Mouse (Mus musculus): Measurements from ENCODE around the gene Disp1.

Gene Disp1

DNA sequence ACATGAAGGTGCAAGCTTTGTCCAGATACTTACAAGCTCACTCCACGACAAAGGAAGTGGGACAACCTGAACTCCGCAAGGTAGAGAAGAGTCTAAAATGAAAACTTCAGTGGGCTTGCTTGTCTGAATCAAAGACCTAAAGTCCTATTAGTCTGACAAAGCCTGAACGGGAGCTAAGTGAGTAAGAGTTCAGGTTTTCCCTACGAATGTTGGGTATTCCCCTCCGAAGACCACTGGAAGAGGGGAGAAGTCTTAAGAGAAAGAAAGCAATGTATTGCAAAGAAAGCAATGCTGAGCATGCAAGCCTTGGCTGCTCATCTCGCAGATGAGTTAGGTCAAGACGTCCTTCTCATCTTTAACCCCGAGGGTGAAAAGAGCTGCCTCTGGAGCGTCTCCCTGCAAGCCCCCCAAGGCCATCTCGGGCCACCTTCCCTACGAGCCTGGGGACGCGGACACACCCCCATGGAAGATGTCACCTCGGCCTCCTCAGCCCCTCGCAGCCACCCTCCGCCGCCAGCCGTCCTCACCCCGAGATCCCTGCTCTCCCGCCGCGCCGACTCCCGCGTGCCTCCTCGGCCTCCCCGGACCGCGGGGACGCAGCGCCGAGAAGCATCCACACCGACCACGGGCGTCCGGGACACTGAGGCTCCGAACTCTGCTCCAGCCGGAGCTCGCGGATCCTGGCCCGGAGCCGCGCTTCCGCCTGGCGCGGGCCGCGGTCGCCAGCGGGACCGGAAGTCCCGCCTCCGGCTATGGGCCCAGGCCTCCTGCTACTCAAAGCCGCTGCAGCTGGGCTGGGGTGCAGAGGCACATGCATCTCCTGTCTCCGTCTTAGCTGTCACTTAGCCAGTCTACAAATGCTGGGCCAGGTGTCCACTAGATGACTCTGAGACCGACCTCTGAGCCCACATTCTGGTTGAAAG is at the start of gene Disp1:
Gene Disp1, minus strand, starts transcription at position 727 of the 923 bp plus-strand sequence.
- peak; percentile 67 for DNase-seq (ENCODE audit: low spot score)

DNA sequence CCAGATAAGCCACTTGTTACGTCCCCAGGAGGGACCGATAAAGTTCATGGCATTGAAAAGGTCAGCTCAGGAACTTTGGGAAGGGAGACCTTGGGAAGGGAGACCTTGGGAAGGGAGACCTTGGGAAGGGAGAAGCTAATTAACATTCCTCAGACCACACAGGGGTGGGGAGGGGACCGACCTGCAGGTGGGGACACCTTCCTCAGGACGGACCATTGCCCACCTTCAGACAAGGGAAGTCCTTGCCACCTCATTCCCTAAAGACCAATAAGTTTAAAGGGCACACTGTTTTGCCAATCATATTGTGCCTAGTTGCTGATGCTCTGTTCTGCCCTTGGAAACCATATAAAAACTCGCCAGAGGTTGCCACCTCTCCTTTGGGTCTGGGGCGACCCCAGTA is 46.3 kb upstream of the Disp1 start:
- no peak for DNase-seq (ENCODE audit: low spot score)

DNA sequence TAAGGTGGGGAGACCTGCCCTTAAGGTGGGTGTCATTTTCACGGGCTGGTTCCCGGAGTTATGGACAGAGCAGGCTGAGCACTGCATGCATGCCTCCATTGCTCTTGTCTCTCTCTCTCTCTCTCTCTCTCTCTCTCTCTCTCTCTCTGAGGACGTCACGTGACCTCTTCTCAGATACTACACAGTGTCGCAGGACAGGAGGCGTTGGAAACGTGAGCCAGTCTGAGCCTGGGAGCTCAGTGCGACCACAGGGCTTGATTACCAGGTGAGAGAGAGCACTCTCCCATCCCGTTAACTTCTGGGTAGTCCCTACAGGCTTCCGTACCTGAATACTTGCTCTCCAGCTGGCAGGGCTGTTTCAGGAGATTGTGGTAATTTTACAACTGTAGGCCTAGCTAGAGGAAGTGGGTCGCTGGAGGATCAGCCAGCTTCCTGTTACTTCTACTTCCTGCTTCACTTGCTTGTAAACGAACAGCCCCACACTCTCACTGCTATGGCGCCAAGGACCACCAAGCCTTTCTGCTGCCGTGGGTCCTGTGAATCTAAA is 44.7 kb upstream of the Disp1 start:
- DNase-seq (ENCODE audit: low spot score): no peak

DNA sequence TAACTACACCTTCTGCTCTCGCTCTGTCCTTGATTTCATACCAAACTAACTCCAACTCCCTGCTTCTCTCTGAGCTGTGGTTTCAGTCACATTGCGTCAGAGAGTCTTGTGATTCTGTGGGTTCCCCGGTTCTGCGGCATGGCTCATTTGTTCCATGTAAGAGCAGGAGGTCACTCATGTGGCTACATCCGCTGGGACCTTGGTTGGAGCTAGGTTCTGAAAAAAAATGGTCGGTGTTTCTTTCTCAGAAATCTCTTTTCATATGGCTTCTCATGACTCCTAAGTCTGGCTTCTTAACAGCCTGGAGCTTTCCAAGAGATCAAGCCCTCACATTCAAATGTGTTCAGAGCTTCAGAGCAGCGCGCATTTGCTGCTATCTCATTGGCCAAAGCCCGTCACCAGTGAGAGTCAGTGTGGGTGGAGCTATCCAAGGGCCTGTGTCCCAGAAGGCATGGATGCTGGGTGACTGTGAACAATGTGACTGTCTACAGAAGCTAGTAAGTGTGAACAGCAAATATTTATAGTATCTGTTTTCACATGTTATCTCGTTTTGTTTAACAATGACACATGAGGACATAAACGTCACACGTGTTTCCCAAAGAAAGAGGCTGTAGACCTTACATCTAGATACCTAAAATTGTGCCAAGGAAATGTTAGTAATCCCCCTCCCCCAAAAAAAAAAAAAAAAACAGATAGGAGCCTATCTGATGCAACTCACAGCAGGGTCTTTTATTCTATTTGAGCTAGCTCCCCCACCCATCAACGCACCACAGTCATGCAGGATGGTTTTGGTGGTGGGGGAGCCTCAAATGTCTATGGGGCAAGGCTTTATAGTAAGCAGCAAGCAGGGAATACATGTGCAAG is 43.1 kb upstream of the Disp1 start:
- DNase-seq (ENCODE audit: low spot score): no peak

DNA sequence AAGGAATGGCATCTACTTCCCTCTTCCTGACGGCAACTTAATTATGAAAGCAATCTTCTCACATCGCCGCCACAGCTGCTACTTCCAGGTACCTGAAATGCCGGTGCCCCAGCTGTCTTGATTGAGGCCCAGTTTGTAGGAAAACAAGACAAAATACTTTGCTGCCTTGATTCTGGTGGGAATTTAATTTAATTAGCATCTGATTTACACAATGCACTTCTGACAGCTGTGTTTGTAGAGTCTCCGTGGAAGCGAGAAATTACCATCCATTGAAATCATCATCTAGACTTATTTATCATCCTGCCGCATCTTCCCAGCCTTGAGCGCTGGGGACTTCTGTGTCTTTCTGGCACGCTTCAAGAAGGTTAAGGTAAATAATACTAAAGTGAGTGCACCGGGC is 31.3 kb upstream of the Disp1 start:
- no peak for DNase-seq (ENCODE audit: low spot score)

DNA sequence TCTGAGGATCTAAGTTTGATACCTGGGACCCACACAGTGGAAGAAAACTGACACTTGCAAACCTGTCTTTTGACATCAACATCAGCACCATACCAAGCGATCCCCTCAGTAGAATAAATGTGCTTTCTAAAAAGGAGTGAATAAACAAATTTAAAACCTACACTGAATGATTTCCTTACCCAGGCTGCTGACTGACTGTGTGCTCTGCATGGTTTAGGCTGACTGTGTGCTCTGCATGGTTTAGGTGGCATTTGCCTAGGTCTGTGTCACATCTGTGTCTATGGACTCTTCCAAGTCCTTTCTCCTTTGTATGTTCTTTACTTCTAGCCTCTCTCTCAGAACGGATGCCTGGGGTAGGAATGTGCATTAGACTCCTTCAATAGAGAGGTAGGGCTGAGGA is 30.5 kb upstream of the Disp1 start:
- DNase-seq (ENCODE audit: low spot score): no peak

DNA sequence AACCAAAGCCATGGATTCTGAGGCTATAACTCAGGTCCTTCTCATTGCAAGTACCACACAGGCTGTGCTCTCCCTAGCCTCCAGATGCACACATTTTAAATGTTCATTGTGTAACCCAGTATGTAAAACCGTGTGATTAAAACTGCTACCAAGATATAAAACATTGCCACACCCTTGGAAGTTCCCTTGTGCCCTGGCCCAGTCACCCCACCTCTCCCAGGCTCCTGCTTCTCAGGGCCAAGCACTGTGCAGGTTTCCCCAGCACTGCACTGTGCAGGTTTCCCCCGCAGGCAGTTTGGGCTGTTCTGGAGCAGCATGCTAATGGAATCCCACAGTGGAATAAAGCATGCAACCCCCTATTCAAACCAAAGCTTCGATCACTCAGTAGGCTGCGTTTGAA is 29.3 kb upstream of the Disp1 start:
- DNase-seq (ENCODE audit: low spot score): no peak

DNA sequence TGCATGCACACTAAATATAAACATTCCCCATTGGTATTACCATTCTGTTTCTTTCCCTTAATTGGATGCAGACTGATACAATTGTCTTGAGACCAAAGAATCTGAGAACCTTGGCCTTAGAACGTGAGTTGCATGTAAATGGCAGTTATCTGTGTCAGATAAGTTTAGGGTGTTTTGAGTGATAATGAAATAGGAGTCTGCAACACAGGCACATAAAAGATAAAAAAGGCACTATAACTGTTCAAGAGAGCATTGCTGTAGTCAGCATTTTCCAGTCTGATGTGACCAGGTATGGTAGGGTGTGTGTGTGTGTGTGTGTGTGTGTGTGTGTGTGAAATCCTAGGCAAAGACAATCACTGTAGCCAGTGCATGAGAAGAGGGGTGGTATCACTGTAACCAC is 26.8 kb upstream of the Disp1 start:
- no peak for DNase-seq (ENCODE audit: low spot score)

DNA sequence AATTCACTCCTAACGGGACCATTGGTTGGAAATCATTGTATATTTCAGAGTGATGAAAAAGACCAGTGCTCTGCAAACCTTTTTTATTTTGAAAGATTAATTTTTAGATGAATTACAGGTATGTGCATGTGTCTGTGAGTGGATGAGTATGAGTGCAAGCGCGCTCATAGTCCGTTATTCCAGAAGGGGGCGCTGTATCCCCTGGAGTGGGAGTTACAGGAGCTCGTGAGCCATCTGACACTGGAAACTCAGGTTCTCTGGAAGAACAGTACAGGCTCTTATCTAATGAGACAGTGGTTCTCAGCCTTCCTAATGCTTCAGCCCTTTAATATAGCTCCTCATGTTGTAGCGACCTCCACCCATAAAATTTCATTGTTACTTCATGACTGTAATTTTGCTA is 22.0 kb upstream of the Disp1 start:
- DNase-seq (ENCODE audit: low spot score): no peak

DNA sequence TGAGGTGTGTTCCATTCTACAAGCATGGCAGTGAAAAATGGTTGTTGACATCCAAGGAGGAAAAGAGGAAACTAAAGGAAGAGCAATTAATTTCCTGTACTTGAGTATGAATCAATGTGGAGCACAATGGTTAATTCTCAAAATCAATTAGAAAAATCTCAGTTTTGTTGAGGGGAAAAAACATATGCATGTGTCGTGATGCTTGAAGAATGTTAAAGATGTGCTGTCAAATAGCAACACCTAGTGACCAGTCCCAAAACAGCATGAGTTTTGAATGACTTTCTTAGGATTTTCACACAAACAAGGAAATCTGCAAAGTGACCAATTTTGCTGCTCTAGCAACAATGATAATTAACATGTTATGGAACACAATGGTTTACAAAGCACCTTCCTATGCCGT is 16.6 kb upstream of the Disp1 start:
- DNase-seq (ENCODE audit: low spot score): no peak

DNA sequence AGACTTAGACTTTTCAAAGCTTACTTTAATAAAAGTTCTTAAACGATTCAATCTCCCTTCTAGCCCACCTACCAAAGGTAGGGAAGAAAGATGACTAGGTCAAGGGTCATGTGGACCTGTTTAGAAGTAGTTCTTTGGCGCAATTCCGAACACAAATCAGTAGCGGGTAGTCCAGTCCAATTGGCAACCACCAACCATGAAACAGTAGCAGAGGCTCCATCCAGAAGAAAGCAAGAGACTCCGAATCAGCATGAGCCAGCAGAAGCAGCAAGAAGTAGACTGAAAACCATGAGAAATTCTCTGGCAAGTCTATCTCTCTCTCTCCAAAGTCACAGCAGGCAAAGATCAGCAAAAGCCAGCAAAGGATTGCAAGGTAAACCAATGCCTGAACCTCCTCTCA is 15.1 kb upstream of the Disp1 start:
- no peak for DNase-seq (ENCODE audit: low spot score)

DNA sequence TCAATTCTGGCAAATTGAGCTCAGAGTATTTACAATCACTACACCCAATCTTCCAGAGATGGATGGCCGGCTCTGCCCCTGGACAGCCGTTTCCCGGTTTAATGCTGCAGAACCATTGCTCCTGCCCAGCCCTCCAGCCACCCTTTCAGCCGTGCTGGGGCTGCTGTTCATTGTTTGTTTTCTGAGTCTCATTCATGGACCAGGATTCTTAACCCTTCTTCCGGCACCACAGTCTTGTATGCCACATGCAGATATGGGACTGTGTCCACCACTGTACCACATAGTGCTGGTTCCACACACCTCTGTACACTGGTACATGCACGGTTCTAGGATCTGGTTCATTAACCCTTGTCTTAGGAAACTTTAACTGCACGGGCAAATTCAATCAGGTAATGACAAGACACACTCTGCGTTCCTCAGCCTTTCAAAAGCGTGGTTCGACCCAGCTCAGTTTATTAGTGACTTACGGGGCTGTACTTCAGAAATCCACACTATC is 12.4 kb upstream of the Disp1 start:
- DNase-seq (ENCODE audit: low spot score): no peak

DNA sequence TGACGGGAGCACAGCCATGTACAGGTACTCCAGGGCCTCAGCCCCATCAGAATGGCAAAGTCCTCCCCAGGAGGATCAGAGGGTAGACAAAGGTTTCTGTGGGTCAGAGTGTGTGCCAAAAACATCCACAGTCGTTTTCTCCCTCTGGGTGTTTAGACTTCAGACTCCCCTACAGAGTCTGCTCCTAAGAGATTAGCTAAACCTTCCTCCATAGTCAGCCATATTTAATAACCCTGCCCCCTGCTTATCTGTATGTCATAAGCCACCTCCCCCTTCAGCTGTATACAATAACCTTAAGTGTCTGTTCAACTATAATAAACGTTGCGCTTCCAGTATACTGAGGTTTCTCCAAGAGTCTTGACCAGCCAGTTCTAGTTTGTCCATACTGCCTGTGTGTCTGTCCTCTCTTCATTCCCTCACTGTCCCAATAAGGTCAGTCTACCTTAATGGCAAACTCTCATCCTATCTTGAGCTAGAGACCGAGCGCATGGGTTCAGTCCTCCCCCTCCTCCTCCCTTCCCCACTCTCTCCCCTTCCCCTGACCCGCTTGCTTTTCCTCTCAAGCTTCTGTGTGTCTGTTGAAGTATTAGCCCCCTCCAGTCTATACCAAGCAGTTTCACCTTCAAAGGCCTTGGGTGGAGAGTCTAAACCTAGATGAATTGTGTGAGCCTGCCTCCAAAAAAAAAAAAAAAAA is 11.8 kb upstream of the Disp1 start:
- DNase-seq (ENCODE audit: low spot score): no peak

DNA sequence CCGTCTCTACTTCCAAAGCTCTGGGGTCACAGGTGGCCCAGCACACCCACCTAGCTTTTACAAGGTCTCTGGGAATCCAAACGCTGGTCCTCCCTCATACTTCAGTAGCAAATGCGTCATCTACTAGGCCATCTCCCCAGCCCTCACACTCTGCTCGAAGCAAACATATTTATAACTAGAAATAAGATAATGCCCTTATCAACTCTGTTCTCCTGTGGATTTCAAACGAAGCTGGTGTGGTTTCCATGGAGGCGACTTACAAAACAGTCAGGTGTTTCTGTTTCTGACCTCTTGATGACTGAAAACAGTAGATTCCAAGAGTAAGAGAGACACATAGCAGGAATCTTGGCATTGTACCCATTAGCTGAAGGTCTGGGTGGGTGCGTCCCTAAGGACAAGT is 6.1 kb upstream of the Disp1 start:
- DNase-seq (ENCODE audit: low spot score): no peak

DNA sequence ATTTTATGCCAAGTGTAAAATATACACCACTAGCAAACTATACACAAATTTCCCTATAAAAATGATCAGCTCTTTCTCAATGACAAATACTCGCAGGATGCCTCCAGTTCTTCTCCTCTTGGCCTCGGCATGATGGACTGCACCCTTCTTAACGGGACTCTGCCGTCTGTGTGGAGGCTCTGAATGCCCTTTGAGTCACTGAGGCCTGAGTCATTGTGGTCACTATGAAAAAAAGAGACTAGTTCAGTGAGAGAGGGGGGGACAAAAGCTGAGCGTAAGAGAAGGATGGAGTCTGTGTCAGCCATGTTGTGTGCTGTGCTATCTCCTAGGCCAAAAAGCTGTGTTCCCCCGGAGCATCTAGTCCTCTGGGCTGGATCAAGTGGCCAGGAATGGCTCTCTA is 2.3 kb downstream of the Disp1 start:
- DNase-seq (ENCODE audit: low spot score): no peak

DNA sequence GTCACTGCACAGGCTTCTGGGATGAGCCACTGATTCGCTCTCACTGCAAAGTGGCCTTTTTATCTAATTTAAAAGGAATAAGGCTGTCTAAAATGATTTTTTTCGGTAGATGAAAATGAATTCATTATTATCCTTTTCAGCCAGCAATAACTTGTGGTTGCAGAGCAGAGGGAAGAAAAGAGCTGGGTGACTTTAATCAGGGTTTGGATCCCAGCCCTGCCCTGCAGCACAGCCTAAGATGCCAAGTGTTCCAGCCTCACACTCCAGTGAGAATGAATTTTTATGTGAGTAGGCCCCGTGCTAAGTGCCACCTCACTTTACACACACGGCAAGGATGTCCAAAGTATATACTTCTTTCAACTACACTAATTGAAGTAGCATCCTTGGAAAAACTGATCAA is 4.6 kb downstream of the Disp1 start:
- DNase-seq (ENCODE audit: low spot score): no peak

DNA sequence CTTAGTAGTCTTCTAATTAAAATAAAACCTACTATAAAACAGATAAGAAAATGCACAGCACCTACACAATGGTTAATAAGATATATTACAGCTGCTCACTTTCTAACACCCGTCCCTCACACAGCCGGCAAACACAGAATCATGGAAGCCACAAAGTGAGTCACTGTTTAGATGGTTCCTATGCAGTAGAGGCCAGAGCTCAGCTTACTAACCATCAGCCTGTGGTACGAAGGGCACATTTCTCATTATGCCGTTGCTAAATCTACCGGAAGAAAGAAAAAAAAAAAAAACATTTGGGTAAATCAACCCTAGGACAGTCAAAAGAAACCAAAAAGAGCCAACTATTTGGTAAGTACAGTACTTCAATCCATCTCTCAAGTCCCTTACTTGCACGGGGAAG is 5.6 kb downstream of the Disp1 start:
- no peak for DNase-seq (ENCODE audit: low spot score)

DNA sequence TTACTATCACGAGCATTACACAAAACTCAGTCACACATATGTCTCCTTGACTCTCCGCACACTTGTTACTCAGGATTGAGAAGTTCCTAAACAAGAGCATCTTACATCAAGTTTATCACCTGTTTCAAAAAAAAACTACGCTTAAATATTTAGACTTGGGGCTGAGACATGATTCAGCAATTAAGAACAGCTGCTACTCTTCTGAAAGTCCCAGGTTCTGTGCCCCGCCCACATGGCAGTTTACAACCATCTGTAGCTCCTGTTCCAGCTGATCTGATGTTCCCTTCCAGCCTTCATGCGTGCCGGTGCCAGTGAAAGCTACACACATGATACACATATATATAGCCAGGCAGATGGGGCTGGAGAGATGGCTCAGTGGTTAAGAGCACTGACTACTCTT is 7.5 kb downstream of the Disp1 start:
- no peak for DNase-seq (ENCODE audit: low spot score)

DNA sequence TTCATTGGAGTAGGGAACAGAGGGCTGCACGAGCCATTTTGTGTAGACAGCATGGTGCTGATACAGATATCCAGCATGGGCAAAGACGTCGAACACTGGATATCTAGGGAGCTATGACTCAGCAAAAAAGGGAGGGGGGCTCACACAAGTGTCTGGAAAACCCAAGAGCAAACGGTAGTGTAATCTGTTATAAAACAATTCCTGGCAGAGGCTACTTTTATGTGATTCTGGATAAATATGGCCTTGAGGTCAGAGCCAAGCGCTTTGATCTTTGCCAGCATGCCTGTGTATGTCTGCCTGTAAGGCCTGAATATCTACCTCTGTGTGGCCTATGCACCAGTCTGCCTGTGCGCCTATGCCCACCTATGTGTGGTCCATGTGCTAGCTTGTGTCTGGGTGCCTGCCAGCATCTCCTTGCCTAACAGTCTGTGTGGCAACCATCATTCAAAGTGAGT is 8.5 kb downstream of the Disp1 start:
- DNase-seq (ENCODE audit: low spot score): no peak

DNA sequence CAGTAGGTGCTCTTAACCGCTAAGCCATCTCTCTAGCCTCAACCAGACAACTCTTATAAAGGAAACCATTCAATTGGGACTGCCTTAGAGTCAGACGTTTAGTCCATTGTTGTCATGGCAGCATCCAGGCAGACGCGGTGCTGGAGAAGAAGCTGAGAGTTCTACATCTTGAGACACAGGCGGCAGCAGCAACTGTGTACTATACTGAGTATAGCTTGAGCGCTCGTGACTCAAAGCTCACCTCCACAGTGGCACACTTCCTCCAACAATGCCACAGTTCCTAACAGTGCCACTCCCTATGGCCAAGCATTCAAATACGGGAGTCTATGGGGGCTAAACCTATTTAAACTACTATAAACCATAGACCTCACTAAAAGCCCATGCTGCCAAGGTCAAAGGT is 11.2 kb downstream of the Disp1 start:
- DNase-seq (ENCODE audit: low spot score): no peak

DNA sequence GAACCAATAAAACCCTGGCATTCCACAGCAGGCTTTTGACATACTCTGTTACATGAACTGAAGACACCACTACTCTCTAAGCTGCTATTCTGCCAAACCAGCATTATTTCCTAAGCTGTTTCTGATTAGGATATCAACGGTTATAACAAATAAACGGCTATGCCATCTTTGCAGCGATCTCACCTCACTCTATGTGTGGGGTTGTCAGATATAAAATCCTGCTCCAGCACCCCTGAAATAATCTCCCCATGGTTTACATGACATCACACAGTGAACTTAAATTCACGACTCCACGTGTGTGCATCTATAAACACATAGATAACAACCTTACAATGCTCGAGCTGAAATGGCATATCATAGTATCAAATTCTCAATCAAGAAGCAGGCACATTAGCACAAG is 13.7 kb downstream of the Disp1 start:
- DNase-seq (ENCODE audit: low spot score): no peak

DNA sequence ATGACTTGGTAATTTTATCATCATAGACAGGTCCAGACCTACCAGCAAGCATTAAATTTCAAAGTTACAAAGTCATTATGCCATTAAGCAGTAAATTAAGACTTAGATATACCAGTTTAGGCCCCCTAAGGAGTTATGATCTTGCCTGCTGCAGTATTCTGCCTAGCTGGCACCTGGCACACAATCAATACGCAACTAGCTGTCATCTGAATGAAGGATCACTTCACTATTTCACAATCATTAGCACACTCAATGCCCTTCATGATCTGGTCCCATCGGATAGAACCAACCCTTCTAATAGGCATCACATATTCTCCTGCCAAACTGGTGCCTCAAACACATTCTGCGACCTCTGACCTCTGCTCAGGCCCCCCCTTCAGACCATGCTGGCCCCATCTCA is 14.2 kb downstream of the Disp1 start:
- no peak for DNase-seq (ENCODE audit: low spot score)

All from yolk sac, embryonic 10.5 days (tissue).